Mouse (Mus musculus) spleen, adult 2 months (tissue): Measurements from ENCODE around the gene Kat5.

Source experiments
- CTCF ChIP-seq: fragments of 200-500 bp; IDR thresholded peaks from 2 replicates; pipeline ENCODE4 v1.5.1; 2011; ENCODE audit warnings: mild to moderate bottlenecking, inconsistent platforms; ENCODE audit not compliant: insufficient read depth, insufficient read length, insufficient replicate concordance; ENCODE audit errors: extremely low read depth
- POLR2A ChIP-seq: fragments of 200-500 bp; IDR thresholded peaks from 2 replicates; pipeline ENCODE4 v1.6.1; 2011; ENCODE audit warnings: low read depth, low read length, inconsistent platforms

- no peak for TF ChIP-seq CTCF
- no peak for TF ChIP-seq POLR2A
Observed at GRCm38 (mm10) chr19:5614953-5615352, 4.9 kb upstream of the Kat5 start.
